Mouse (Mus musculus): Measurements from ENCODE around the gene 8030411F24Rik. TPM values are rescaled to one million over a fixed set of nuclear protein-coding genes. Genes with fewer than 3 reads are reported as not detected.

The 8030411F24Rik gene
- total RNA-seq, 2 experiments from 2014 or later: not detected

Other genes with a start within 250 kb of the 8030411F24Rik start
- gene Nxt1, start 109.4 kb upstream of the 8030411F24Rik start, total RNA-seq (2014; fragmentation: Nextera tagmentation): 52.4 and 72.0 TPM in 2 replicates
- 29.0 and 31.2 TPM in 2 replicates for gene Nxt1, start 109.4 kb upstream of the 8030411F24Rik start, total RNA-seq (2017)
- 13.4 and 13.5 TPM in 2 replicates for gene Gzf1, start 101.0 kb upstream of the 8030411F24Rik start, total RNA-seq (2014; fragmentation: Nextera tagmentation)
- 13.5 and 14.1 TPM in 2 replicates for gene Gzf1, start 101.0 kb upstream of the 8030411F24Rik start, total RNA-seq (2017)
- gene Napb, start 49.5 kb upstream of the 8030411F24Rik start, total RNA-seq (2014; fragmentation: Nextera tagmentation): 0.98 and 1.7 TPM in 2 replicates
- 0.23 TPM in 1 of 2 replicates, not detected in the other for gene Napb, start 49.5 kb upstream of the 8030411F24Rik start, total RNA-seq (2017)
- not detected in 2 replicates for gene Cstl1, start 31.7 kb upstream of the 8030411F24Rik start, total RNA-seq (2014; fragmentation: Nextera tagmentation)
- gene Cstl1, start 31.7 kb upstream of the 8030411F24Rik start, total RNA-seq (2017): not detected in 2 replicates
- gene Cst11, start 10.5 kb upstream of the 8030411F24Rik start, total RNA-seq (2014; fragmentation: Nextera tagmentation): not detected in 2 replicates
- not detected in 2 replicates for gene Cst11, start 10.5 kb upstream of the 8030411F24Rik start, total RNA-seq (2017)
- gene Cst12, start 7.4 kb downstream of the 8030411F24Rik start, total RNA-seq (2014; fragmentation: Nextera tagmentation): not detected in 2 replicates
- not detected in 2 replicates for gene Cst12, start 7.4 kb downstream of the 8030411F24Rik start, total RNA-seq (2017)
- not detected in 2 replicates for gene Cst8, start 16.8 kb downstream of the 8030411F24Rik start, total RNA-seq (2014; fragmentation: Nextera tagmentation)
- gene Cst8, start 16.8 kb downstream of the 8030411F24Rik start, total RNA-seq (2017): not detected in 2 replicates
- gene Cst13, start 38.1 kb downstream of the 8030411F24Rik start, total RNA-seq (2014; fragmentation: Nextera tagmentation): not detected in 2 replicates
- not detected in 2 replicates for gene Cst13, start 38.1 kb downstream of the 8030411F24Rik start, total RNA-seq (2017)
- gene Cst9, start 53.1 kb downstream of the 8030411F24Rik start, total RNA-seq (2014; fragmentation: Nextera tagmentation): not detected in 2 replicates
- not detected in 2 replicates for gene Cst9, start 53.1 kb downstream of the 8030411F24Rik start, total RNA-seq (2017)
- gene 9230104L09Rik, start 83.0 kb downstream of the 8030411F24Rik start, total RNA-seq (2014; fragmentation: Nextera tagmentation): not detected in 2 replicates
- not detected in 2 replicates for gene 9230104L09Rik, start 83.0 kb downstream of the 8030411F24Rik start, total RNA-seq (2017)
- 63.1 and 74.4 TPM in 2 replicates for gene Cst3, start 93.7 kb downstream of the 8030411F24Rik start, total RNA-seq (2014; fragmentation: Nextera tagmentation)
- 114 and 133 TPM in 2 replicates for gene Cst3, start 93.7 kb downstream of the 8030411F24Rik start, total RNA-seq (2017)
- not detected in 2 replicates for gene Gm1330, start 221.2 kb downstream of the 8030411F24Rik start, total RNA-seq (2014; fragmentation: Nextera tagmentation)
- not detected in 2 replicates for gene Gm1330, start 221.2 kb downstream of the 8030411F24Rik start, total RNA-seq (2017)
- gene Gm10750, start 235.2 kb downstream of the 8030411F24Rik start, total RNA-seq (2014; fragmentation: Nextera tagmentation): not detected in 2 replicates
- gene Gm10750, start 235.2 kb downstream of the 8030411F24Rik start, total RNA-seq (2017): not detected in 2 replicates

All from megakaryocyte-erythroid progenitor cell, adult 5-6 weeks (primary cell).